Mouse (Mus musculus) forebrain, embryonic 16.5 days (tissue): ENCODE measurements around the gene Sec11a. TPM values are rescaled to one million over a fixed set of nuclear protein-coding genes. Genes with fewer than 3 reads are reported as not detected.

Experiments used
- ATAC-seq: fragments of 200-750 bp; cut with Nextera tagmentation; 2 replicates; pipeline ENCODE4 v1.8.0; 2017; ENCODE audit warnings: mild to moderate bottlenecking, moderate library complexity
- H3K27ac ChIP-seq: fragments of 300-500 bp; sonication (generic); 2 replicates; pipeline ENCODE4 v1.5.1; 2014; ENCODE audit warnings: low read length, control low read depth
- H3K27me3 ChIP-seq: fragments of 300-500 bp; sonication (generic); replicated peaks from 2 replicates; pipeline ENCODE4 v1.6.1; 2014; ENCODE audit warnings: low read length; ENCODE audit not compliant: control insufficient read depth, insufficient read depth
- H3K36me3 ChIP-seq: fragments of 300-500 bp; sonication (generic); 2 replicates; pipeline ENCODE4 v1.6.1; 2014; ENCODE audit not compliant: control insufficient read depth, insufficient read depth
- H3K4me1 ChIP-seq: fragments of 300-500 bp; sonication (generic); replicated peaks from 2 replicates; pipeline ENCODE4 v1.6.1; 2014; ENCODE audit warnings: low read length; ENCODE audit not compliant: control insufficient read depth, insufficient read depth
- H3K4me2 ChIP-seq: fragments of 300-500 bp; sonication (generic); 2 replicates; pipeline ENCODE4 v1.6.1; 2014; ENCODE audit warnings: mild to moderate bottlenecking, low read length, control low read depth
- H3K4me3 ChIP-seq: fragments of 300-500 bp; sonication (generic); replicated peaks from 2 replicates; pipeline ENCODE4 v1.5.1; 2014; ENCODE audit warnings: mild to moderate bottlenecking, low read length, control low read depth
- H3K9ac ChIP-seq: fragments of 300-500 bp; sonication (generic); replicated peaks from 2 replicates; pipeline ENCODE4 v1.6.1; 2014; ENCODE audit warnings: low read depth, low read length, control low read depth
- H3K9me3 ChIP-seq: fragments of 300-500 bp; sonication (generic); 2 replicates; pipeline ENCODE4 v1.6.1; 2016; ENCODE audit warnings: low read length; ENCODE audit not compliant: control insufficient read depth
- WGBS: fragments of 180-500 bp; shearing (Covaris S2); extraction: QIAGEN DNeasy Blood & Tissue Kit; methylation state at CpG from one replicate; pipeline ENCODE4 v1.1.7; 2014; 5-methylcytosine and 5-hydroxymethylcytosine counted together
- polyA plus RNA-seq: library from polyadenylated mRNA; unstranded; fragments of >200 nt; fragmentation: Nextera tagmentation; extraction: Ambion mirVana; gene quantifications from 2 replicates; pipeline ENCODE4 v1.2.1, GENCODE M21; 2015

Gene Sec11a
- polyA plus RNA-seq = 146 and 153 TPM in 2 replicates

DNA sequence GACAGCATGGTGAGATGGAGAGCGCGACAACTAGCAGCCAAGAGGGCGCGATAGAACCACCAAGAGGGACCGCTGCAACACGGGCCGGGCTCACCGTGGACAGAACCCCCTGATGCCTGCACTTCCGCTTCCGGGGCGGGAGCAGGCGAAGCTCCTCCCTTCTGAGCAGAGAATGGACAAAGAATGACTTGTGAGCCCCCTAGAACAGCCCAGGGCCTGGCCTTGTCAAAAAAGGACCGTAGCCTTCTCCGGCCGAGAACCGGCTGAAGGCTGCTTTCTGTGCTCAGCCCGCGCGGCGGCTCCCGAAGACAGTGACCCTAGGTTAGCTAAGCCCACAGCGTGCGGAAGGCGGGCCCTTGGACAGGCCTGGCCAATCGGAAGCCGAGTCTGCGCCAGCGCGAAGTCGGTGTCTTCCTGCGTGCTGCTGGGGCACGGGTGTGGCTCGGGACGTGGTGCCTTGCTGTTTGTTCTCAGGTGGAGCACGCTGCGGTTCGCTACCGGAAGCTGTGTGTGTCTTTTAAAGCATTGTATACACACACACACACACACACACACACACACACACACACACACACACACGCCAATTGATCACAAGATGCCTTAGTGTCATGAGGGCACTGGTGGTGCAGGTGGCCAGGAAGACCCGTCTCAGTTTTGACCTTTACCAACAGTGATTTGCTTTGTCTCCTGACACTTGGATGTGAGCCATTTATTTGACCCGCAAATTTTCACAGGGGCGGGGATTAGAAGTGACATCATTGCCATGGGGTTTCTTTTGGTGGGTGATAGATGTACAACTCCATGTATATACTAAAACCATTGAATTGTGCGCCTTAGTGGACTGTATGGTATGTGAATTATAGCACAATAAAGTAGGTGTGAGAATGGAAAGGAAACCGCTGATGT lies at the start of gene Sec11a:
TSS of gene Sec11a (minus strand) at position 336 of the 906 bp plus-strand sequence.
- peak; percentile 100 for ATAC-seq
- 3% methylated on average over 44 of the region's 44 CpGs for WGBS
- Histone ChIP-seq H3K36me3 (no peaks in the 10 kb centered on the region), H3K4me3 (peak within 1 kb of the TSS; percentile 71), H3K4me1 (peaks cover 22% of the 10 kb centered on the region), H3K9me3 (no peaks in the 10 kb centered on the region), H3K27me3 (peaks cover under 1% of the 10 kb centered on the region; the same call in 1 of the 2 replicates), H3K9ac (peak within 1 kb of the TSS; percentile 89), H3K27ac (peak within 1 kb of the TSS; percentile 96), H3K4me2 (peak within 1 kb of the TSS; percentile 90)

DNA sequence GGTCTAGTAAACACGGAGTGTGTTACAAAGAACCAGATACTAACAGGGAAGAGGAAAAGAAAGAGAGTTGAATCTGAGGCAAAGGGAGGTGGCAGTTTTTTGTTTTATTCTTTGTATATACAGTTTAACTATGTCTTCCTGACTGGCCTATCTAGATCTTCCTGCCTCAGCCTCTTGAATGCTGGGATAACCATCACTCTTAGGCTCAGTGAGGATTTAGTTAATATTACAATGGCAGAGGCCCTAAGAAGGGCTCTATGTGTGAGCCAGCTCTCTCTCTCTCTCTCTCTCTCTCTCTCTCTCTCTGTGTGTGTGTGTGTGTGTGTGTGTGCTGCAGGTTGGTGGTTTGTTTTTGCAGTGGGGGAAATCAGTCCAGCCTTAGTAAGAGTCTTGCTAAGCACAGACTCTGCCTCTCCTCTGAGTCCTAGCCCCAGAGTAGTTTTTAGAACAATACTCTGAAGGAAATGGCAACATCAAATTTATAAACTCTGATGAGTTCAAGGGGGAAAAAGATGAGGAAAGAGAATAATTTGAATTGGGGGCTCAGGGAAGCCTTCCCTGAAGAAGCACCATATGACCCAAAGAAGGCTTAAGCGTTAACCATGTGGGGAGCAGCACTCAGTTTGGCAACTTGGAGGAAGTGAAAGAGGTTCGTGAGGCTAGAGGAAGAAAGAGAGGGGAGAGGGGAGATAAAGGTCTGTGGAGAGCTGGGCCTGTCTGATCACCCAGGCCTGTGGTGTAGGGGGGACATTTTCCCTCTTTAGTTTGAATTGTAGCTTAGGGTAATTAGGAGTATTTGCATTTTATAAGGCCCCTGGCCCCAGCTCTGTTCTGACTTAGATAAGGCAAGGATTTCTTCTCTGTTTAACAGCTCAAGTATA lies 47.9 kb upstream of the Sec11a start:
- no peaks in the 10 kb centered on the region for H3K36me3 ChIP-seq
- 63% methylated on average over 3 of the region's 3 CpGs for WGBS
- no peak overlapping the region for H3K9ac ChIP-seq
- H3K27me3 ChIP-seq = no peaks in the 10 kb centered on the region
- no peak for ATAC-seq
- peaks cover 26% of the 10 kb centered on the region for H3K4me1 ChIP-seq
- H3K4me2 ChIP-seq = no peak overlapping the region; the same call in 1 of the 2 replicates
- no peaks in the 10 kb centered on the region for H3K9me3 ChIP-seq
- H3K4me3 ChIP-seq = no peak overlapping the region
- no peak overlapping the region for H3K27ac ChIP-seq

DNA sequence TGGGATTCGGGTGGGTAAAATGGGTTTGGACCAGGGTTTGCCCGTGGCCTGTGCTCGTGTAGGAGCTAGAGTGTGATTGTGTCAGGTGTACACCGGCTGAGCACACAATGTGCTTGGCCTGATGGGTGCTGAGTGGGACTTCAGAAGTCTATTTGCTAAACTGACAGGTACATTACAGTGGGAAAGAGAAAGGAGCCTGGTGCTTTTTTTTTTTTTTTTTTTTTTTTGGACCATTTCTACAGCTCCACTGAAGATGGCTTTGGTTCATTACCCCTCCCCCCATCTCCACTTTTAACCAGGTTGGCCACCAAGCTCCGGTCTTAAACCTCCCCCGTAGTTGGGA lies 47.1 kb upstream of the Sec11a start:
- Histone ChIP-seq H3K4me2 (peak overlapping the region; percentile 88), H3K4me1 (peaks cover 26% of the 10 kb centered on the region), H3K27ac (no peak overlapping the region), H3K4me3 (peak overlapping the region; percentile 96), H3K36me3 (no peaks in the 10 kb centered on the region), H3K9me3 (no peaks in the 10 kb centered on the region), H3K9ac (peak overlapping the region; percentile 97), H3K27me3 (no peaks in the 10 kb centered on the region)
- 37% methylated on average over 6 of the region's 6 CpGs for WGBS
- no peak for ATAC-seq

DNA sequence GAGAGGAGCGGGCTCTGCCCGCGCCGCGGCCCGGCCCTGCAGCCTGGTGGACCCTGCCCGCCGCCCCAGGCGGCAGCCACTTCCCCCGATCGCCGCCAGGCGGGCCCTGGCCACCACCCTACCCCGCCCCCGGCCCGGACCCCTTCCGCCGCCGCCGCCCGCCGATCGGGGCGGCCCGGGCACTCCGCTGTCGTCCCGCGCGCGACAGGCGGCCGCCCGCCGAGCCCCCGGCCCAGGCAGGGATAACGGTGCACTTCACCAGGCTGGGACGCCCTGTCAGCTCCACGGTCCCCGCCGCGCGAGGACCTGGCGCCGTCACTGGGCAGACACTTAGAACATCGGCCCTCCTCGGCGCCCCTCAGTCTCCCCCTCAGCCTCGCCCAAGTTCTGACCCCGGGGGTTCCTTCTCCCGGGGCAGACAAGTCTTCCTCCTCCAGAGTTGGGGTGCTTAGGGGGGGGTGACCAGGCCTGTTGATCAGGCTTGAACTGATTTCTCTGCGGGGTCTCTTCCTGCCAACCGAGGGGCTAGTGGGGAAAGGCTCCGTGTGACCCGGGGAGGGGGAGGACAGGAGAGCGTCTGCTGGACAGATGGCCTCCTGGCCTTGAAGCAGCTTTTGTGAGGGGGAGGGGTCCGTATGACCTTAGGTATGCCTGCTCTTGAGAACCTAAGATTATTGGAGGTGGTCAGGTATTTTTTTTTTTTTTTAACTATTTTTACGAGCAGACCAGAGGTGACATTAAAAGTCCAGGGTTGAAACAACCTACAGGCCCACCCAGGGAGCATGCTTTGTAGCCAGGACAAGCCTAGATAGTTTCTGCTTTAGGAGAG lies 46.5 kb upstream of the Sec11a start:
- Histone ChIP-seq H3K4me1 (peaks cover 26% of the 10 kb centered on the region), H3K36me3 (no peaks in the 10 kb centered on the region), H3K9ac (peak overlapping the region; percentile 97), H3K9me3 (no peaks in the 10 kb centered on the region), H3K4me2 (peak overlapping the region; percentile 88), H3K27me3 (no peaks in the 10 kb centered on the region), H3K4me3 (peak overlapping the region; percentile 96), H3K27ac (peak overlapping the region; percentile 84)
- under 1% methylated on average over 49 of the region's 58 CpGs for WGBS
- ATAC-seq = peak; percentile 85

DNA sequence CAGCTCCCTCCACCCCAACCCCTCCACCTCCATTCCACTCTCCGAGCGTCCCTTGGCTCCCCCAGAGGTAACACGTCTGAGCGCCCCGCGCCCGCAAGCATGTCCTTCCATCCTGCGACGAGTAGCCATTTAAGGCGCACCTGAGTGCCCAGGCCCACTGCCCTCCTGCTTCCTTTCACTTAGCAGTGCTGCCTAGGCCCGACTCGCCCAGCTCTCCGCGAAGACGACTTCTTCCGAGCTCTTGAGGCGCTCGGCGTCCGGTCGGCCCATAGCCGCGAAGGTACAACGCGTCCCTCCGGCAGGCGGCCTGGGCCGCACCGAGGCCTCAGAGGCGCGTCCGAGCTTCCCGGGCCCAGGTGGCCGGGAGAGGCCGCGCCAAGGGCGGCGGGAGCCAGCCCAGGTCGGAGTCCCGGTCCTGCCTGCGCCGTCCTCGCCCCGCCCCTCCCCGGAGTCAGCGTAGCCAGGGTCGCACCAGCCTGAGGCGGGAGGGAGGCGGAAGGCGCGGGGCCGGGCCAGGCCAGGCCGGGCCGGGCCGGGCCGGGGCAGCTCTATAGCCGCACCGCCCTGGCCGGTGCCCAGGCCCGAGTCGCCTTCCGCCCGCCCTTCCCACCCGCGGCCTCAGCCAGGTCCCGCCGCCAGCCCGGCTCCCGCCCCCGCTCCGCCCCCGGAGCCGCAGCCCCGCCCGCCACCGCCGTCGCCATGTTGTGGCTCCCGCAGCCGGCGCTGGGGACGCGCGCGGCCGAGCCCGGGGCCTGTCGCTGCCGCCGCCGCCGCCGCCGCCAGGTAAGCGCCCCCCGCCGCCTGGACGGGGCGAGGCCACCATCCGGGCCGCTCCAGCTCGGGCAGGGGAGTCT lies 45.6 kb upstream of the Sec11a start, which contains the start of gene Zfp592:
TSS of gene Zfp592 (plus strand) at position 702 of the 854 bp plus-strand sequence.
- Histone ChIP-seq H3K27me3 (no peaks in the 10 kb centered on the region), H3K4me2 (peak within 1 kb of the TSS; percentile 89), H3K4me1 (peaks cover 26% of the 10 kb centered on the region), H3K27ac (peak within 1 kb of the TSS; percentile 84), H3K36me3 (no peaks in the 10 kb centered on the region), H3K4me3 (peak within 1 kb of the TSS; percentile 96), H3K9ac (peak within 1 kb of the TSS; percentile 97), H3K9me3 (no peaks in the 10 kb centered on the region)
- peak; percentile 88 for ATAC-seq
- under 1% methylated on average over 72 of the region's 102 CpGs for WGBS

DNA sequence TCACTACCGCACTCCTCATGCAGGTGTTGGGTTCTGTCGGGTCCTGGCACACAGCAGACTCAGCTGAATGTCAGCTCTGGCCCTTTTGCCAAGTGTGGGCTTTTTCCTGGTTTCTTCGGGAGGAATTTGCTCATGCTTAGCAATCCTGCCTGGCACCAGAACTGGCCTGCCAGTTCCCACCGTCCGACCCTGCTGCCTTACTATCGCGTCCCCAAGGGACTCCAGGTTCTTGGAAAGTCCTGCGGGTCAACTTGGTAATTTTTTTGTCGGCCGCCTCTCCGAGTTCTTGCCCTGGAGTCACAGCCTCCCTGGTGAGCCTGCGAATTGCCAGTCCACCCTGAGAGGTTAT lies 45.0 kb upstream of the Sec11a start:
- no peaks in the 10 kb centered on the region for H3K9me3 ChIP-seq
- no peaks in the 10 kb centered on the region for H3K27me3 ChIP-seq
- H3K4me2 ChIP-seq = peak overlapping the region; percentile 89
- H3K36me3 ChIP-seq = no peaks in the 10 kb centered on the region
- peak overlapping the region; percentile 96 for H3K4me3 ChIP-seq
- H3K4me1 ChIP-seq = peaks cover 26% of the 10 kb centered on the region
- 2% methylated on average over 12 of the region's 12 CpGs for WGBS
- H3K27ac ChIP-seq = peak overlapping the region; percentile 84
- ATAC-seq = no peak
- peak overlapping the region; percentile 97 for H3K9ac ChIP-seq

DNA sequence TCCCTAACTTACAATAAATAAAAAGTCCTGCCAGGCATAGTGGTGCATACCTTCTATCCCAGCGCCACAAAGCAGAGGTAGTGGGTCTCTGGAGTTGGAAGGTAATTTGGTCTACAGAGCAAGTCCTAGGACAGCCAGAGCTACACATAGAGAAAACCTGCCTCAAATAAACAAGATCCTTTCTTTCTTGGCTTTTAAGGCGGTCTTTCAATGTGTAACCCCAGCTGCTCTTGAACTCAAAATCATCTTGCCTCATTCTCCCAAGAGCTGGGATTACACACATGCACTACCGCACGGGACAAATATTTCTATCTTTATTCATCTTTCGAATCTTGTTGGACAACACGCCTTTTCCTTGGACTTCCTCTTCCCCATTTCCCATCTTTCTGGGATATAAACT lies 44.5 kb upstream of the Sec11a start:
- no peak for ATAC-seq
- peak overlapping the region; percentile 96 for H3K4me3 ChIP-seq
- H3K27ac ChIP-seq = peak overlapping the region; percentile 84; the same call in 1 of the 2 replicates
- peak overlapping the region; percentile 89 for H3K4me2 ChIP-seq
- WGBS = 77% methylated on average over 6 of the region's 6 CpGs
- H3K9ac ChIP-seq = peak overlapping the region; percentile 97
- H3K27me3 ChIP-seq = no peaks in the 10 kb centered on the region
- H3K4me1 ChIP-seq = peaks cover 26% of the 10 kb centered on the region
- H3K36me3 ChIP-seq = no peaks in the 10 kb centered on the region
- H3K9me3 ChIP-seq = no peaks in the 10 kb centered on the region

DNA sequence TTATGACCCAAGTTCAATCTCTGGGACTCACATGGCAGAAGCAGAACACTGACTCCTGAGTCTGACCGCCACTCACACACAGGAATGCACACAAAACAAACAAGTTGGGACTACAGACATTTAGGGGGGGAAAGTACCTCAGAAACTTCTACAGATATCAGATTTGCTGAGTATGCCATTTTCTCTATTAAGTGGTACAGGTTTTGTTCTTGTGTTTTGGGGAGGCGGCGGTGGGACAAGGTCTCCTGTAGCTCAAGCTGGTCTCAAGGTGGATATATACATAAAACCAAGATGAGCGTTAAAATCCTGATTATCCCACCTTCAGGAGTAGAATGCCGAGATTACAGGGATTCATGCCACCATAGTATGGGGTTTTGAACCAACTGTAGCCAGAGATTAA lies 44.0 kb upstream of the Sec11a start:
- 92% methylated on average over 5 of the region's 5 CpGs for WGBS
- no peak overlapping the region for H3K4me2 ChIP-seq
- no peaks in the 10 kb centered on the region for H3K27me3 ChIP-seq
- H3K4me1 ChIP-seq = peaks cover 26% of the 10 kb centered on the region
- no peaks in the 10 kb centered on the region for H3K9me3 ChIP-seq
- no peak overlapping the region for H3K27ac ChIP-seq
- no peak overlapping the region for H3K9ac ChIP-seq
- no peaks in the 10 kb centered on the region for H3K36me3 ChIP-seq
- no peak for ATAC-seq
- H3K4me3 ChIP-seq = no peak overlapping the region
